Mouse (Mus musculus): ENCODE results near the gene Trim80.
A peak's percentile ranks its signal among the peaks of the same experiment; 100 is the strongest.
"Not testable (repeated sequence)": the region's sequence is repeated elsewhere in the genome, so short reads cannot be mapped to it uniquely, and the experiment has no call there.

The Trim80 gene

GRCm38 (mm10) chr11:115429307-115429706 lies 11.0 kb upstream of the Trim80 start:
- no peak for DNase-seq

- DNase-seq = no peak
These were observed 9.8 kb upstream of the Trim80 start for GRCm38 (mm10) chr11:115430561-115430960.

- DNase-seq = no peak
These were observed 7.5 kb upstream of the Trim80 start for GRCm38 (mm10) chr11:115432814-115433213.

- DNase-seq = no peak
These were observed 7.0 kb upstream of the Trim80 start for GRCm38 (mm10) chr11:115433342-115433741.

GRCm38 (mm10) chr11:115435596-115436337 lies 4.6 kb upstream of the Trim80 start:
- DNase-seq = peak; percentile 53 to 67

- DNase-seq = no peak
These were observed 2.7 kb upstream of the Trim80 start for GRCm38 (mm10) chr11:115437571-115438122.

GRCm38 (mm10) chr11:115439326-115439725 lies 1.0 kb upstream of the Trim80 start:
- DNase-seq = no peak

GRCm38 (mm10) chr11:115441417-115441816 lies 1.1 kb downstream of the Trim80 start:
- DNase-seq = peak in 1 of 2 experiments; percentile 25

GRCm38 (mm10) chr11:115446906-115447305 lies 6.6 kb downstream of the Trim80 start:
- peak in 1 of 2 experiments; percentile 48 for DNase-seq

- peak in 1 of 2 experiments; percentile 24 for DNase-seq
These were observed 7.1 kb downstream of the Trim80 start for GRCm38 (mm10) chr11:115447321-115447885.

GRCm38 (mm10) chr11:115448075-115448474 lies 7.7 kb downstream of the Trim80 start:
- DNase-seq = peak in 1 of 2 experiments; percentile 58

- DNase-seq = peak; percentile 65 to 80
These were observed 8.7 kb downstream of the Trim80 start for GRCm38 (mm10) chr11:115448998-115449397.

GRCm38 (mm10) chr11:115450176-115450575 lies 9.8 kb downstream of the Trim80 start:
- DNase-seq = no peak

GRCm38 (mm10) chr11:115451781-115452241 lies 11.5 kb downstream of the Trim80 start:
- peak in 1 of 2 experiments; percentile 22 for DNase-seq

GRCm38 (mm10) chr11:115452281-115452860 lies 12.0 kb downstream of the Trim80 start:
- no peak for DNase-seq

GRCm38 (mm10) chr11:115453306-115453705 lies 13.0 kb downstream of the Trim80 start:
- DNase-seq = peak in 1 of 2 experiments; percentile 33

GRCm38 (mm10) chr11:115454822-115455221 lies 14.5 kb downstream of the Trim80 start:
- not testable (repeated sequence) for DNase-seq

- no peak for DNase-seq
These were observed 15.3 kb downstream of the Trim80 start for GRCm38 (mm10) chr11:115455619-115456018.

- DNase-seq = no peak
These were observed 15.8 kb downstream of the Trim80 start for GRCm38 (mm10) chr11:115456182-115456581.

GRCm38 (mm10) chr11:115457405-115457804 lies 17.1 kb downstream of the Trim80 start:
- DNase-seq = peak; percentile 58 to 66

GRCm38 (mm10) chr11:115460976-115461375 lies 20.6 kb downstream of the Trim80 start:
- DNase-seq = peak in 1 of 2 experiments; percentile 42

- no peak for DNase-seq
These were observed 21.5 kb downstream of the Trim80 start for GRCm38 (mm10) chr11:115461846-115462242.

GRCm38 (mm10) chr11:115462243-115462891 lies 22.0 kb downstream of the Trim80 start, which contains the start of gene Slc16a5:
Gene Slc16a5, plus strand, starts transcription at chr11:115462474.
- DNase-seq = peak; percentile 50 to 68

Data from kidney, postnatal 4 days (tissue).